Mouse (Mus musculus) retina, embryonic 14.5 days (tissue): ENCODE results near the gene Erp27.

ENCODE experiments used
- DNase-seq: peaks from one replicate; pipeline ENCODE4 v3.0.0-alpha.2; 2015; ENCODE audit warnings: low spot score

The Erp27 gene

DNA sequence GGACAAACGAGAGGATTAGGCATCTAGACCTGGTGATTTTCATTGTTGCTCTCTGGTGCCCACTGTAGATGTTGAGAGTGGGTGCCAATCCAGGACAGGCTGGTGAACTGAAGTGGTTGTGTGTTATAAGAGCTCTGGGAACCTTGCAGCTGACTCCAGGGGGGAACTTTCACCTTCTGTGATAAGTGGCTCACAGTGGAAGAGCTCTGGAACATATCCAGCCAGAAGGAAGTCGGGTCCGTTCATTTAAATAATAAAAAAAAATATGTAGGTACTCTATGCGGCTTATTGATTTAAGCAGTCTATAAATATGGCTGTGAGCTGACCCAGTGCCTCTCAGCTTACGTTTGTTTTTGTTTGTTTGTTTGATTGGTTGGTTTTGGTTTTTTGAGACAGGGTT is at the start of gene Erp27:
Gene Erp27, minus strand, starts transcription at position 101 of the 400 bp plus-strand sequence.
- DNase-seq: no peak

DNA sequence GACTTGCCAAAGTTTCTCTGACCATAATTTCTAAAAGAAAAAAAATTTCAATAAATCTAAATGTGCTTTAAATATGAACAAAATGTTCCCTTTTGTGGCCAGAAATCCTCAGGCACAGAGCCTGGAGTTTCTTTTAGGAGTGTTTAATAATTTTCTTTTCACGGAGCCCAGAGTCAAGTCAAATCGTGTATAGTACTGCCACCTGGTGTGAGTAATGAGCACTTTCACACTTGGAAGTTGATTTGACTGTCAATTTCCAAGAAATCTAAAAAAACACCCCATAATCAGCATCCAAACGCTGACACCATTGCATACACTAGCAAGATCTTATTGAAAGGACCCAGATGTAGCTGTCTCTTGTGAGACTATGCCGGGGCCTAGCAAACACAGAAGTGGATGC is 46.9 kb upstream of the Erp27 start:
- peak; percentile 24 for DNase-seq

DNA sequence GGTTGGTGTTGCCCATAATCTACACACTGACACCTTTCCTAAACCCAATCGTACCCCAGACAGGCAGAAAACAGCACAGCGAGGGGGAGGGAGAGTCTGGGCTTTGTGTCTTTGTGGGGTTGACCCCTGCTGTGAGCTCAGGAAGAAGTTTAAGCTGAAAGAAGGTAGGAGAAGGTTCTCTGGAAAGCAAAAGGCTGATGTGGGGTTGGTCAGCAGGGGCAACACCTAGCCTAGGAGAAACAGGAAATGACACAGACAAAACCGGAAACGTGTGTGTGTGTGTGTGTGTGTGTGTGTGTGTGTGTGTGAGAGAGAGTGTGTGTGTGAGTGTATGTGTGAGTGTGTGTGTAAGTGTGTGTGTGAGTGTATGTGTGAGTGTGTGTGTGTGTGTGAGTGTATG is 45.5 kb upstream of the Erp27 start:
- no peak for DNase-seq

DNA sequence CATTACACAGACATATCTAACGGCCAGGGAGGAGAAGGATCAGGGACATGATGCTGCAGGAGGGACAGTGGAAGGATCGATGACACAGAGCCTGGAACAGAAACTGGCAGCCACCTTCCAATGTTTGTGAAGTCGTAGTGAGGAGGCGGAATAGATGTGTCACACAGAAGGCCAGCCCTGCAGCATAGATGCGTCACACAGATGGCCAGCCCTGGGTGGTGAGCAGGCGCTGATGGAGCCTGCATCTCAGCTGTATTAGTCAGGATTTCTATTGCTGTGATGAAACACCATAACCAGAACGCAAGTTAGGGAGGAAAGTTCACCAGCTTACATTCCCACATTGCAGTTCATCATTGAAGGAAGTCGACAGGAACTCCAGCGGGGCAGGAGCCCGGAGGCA is 43.9 kb upstream of the Erp27 start:
- DNase-seq: no peak

DNA sequence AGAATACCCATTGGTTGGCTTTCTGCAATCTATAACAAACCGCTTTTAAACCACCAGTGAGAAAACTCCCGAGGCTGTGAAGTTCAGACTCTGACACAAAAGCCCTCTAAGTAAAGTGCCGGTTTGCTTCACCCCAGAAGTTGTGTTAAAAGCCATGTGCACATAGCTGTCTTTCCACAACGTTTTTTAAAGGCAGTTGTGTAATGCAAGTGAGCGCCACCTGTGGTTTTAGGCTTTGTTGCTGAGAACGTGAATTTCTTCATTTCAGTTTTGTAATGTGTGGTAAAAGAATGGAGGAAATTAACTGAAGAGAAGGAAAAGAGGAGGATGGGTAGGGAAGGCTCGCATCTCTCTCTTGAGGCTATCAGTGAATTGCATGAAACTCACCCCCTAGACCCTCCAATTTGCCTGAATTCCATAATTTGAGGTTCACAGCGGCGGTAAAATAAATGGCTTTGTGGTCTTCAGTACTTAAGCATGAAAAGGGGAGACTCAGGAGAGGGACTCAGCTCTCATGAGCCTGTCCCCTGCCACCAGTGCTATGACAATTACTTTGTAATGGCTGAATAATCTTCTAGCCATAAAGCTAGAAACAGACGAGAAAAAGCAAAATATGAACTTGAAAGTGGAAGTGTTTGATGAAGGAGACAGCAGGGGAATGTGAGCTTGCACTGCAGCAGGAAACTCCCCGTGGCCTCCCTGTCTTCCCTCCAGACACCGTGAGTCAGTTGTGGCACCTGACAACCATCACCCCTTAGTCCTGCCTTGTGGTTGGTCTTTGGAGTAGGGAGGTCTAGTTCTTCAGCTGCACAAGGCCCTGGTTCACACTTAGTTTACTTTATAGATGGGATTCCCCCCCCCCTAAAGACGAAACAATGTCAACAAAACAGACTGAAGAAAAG is 42.9 kb upstream of the Erp27 start:
- DNase-seq: no peak

DNA sequence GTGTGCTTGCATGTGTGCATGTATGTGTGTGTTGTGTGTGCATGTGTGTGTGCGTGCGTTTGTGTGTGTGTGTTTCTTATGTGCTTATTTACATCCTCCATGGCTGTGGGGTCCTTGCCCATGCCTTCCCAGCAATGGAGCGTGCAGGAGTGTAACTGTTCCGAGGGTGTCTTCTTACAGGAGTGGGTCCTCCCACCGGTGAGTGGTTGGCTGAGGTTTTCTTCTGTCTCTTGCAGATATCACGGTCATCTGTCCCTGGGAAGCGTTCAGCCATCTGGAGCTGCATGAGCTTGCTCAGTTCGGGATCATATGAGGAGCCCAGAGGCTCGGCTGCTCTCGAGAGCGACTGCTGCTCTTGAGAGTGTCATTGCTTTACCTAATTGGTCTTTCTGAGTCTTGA is 41.0 kb upstream of the Erp27 start:
- DNase-seq: no peak

DNA sequence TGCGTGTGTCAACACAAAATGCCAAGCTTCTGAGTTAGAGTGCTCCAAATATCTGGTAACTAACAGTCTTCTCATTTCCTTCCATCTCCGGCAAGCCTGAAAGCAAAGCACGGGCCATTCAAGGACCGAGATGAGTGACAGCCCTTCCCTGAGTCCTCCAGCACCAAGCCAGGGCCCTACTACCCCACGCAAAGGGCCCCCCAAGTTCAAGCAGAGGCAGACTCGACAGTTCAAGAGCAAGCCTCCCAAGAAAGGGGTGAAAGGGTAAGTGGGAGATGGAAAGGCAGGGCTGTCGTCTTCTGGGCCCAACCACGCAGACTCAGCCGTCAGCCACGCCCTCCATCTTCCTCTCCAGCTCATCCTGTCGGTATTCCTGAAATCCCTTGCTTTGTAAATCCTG is 37.2 kb upstream of the Erp27 start:
- DNase-seq: no peak

DNA sequence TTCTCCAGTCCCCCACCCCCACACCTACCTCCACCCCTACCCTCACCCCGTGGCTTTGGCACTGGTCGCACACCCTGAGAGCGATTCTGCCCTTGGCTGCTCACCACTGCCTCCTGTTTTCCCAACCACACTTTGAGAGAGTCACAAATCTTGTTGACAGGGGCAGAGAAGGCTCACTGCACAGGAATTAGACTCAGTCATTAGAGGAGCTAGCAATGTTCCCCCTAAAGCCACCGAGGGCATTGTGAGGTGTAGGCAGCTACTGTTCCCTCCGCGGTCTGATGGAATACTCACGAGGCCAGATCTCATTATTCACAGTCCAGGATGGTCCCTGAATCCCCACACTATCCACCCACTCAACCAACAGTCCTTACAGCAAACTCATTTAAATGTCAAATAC is 35.1 kb upstream of the Erp27 start:
- no peak for DNase-seq

DNA sequence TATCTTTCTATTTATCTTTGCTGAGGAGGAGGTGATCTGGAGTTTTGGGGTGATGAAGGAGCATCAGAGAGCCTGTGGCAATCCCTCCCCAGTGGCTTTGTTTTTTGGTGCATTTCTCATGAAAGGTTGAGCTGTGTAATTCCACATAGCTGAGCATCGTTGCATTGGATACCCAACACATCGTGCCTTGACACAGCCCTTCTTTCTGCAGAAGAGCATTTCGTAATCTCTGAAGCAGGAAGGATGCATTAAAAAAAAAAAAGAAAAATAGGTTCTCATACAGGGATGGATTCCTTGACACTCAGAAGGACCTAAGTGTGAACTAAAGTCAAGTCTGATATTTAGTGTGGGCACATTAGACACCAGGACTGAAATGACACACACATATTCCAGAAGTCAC is 33.3 kb upstream of the Erp27 start:
- no peak for DNase-seq

DNA sequence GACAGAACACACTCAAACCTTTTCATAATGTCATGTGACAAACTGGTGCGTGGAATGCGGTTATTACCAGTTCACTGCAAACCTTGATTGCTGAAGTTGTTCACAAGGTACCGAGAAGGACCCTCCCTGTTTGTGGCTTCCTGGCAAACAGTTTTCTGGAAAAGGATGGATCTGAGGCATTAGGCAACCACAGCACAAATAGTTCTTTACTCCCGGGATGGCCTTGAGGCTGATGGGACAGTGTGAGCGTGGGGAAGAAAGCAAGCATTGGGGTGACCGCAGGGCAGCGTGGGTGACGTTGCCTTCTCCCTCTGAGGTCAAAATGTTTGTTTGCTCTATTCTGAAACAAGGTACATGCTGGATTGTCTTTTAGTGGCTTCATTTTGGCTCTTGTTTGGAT is 32.7 kb upstream of the Erp27 start:
- no peak for DNase-seq

DNA sequence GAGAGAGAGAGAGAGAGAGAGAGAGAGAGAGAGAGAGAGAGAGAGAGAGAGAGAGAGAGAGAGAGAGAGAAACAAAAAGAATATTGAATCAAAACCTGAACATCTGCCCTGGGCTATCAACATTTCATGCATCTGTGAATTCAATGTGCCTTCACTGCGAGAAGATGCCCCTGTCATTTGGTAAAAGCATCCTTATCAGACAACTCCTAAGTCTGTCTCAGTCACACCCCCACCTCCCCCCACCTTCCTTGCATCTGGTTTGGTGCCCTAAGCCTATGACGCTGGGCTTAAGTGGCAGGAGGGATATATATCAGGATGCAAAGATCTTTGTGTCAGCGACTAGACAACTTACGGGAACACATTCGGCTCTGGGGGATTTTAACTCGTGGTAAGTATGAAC is 32.2 kb upstream of the Erp27 start:
- DNase-seq: no peak

DNA sequence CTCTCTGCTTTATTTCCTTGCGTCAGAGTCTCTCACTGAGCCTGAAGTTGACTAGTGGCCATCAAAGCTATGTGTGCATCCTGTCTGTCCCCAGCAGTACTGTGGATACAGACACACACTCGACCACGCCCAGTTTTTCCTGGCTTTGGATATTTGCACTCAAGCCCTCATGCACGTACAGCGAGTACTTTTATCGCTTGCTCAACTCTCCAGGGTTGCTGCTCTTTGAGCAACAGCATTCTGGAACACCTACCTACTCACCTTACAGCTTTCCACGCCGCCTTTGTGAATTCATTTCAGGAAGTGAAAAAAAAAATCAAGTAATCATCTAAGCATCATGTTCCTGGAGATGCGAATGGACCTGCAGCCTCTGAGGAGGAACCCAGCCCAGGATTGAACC is 30.9 kb upstream of the Erp27 start:
- no peak for DNase-seq

DNA sequence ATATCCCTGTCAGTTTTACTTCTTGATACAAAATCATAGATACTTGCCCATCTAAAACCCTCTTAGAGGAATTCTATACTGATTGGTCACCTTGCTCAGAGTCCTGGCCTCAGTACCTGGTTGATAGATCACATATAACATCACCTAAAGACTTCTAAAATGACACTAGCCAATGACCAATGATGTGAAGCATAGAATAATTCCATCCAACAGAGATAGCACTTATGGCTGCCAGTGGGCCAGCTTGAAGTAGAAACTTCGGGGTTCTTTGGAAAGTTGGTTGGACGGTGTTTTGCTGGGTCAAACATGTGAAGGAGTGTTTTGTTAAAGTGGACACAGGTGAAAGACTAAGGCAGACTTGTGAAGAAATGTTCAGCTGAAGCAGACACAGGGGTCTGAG is 28.2 kb upstream of the Erp27 start:
- no peak for DNase-seq

DNA sequence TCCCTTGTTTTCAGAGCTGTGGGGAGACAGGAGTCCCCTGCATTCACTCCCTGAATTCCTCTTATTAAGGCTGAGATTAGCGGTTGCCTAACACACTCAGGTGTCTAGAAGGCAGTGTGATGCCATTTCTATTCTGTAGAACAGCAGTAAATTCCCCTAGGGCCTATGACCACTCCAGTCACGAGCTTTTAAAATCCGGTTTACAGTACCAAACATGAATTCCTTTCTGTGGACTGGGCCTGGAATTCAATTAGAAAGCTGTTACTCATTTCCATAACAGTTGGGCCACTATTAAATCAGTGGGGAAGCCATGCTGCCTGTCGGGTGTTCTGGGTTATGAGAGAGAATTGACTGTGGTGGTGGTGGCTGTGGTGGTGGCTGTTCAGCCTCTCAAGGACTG is 25.7 kb upstream of the Erp27 start:
- DNase-seq: no peak

DNA sequence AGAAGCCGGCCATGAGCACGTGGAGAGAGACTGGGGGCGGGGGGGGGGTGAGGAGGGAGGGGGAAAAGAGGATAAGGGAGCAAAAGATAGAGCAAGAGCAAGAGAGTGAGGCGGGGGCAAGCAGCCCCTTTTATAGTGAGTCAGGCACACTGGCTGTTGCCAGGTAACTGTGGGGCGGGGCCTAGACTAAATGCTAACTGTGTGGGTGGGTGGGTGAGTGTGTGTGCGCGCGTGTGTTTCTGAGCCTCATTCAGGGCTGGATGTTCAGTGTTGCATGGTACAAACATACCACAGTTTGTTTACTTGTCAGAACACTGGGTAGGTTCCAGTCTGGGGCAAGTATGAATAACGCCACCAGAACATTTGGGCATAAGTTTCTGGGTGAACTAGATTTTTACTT is 25.0 kb upstream of the Erp27 start:
- DNase-seq: no peak

DNA sequence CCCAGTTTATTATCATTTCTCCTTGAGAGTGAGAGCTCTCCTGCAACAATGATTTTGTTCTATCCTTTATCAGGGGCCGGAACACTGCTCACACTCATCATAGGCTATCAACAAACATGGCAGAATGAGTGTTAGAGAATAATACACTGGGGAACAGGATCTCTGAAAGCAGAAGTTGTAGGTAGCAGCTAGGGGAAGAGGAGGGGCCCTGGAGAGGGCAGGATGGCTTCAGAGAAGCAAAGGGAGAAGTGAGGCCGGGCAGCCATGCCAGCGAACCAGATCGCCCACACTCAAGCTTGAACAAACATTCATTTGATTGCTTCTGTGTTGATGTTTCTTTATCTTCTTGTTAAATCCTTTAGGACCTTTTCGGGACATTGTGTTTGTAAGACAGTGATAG is 24.3 kb upstream of the Erp27 start:
- DNase-seq: no peak

DNA sequence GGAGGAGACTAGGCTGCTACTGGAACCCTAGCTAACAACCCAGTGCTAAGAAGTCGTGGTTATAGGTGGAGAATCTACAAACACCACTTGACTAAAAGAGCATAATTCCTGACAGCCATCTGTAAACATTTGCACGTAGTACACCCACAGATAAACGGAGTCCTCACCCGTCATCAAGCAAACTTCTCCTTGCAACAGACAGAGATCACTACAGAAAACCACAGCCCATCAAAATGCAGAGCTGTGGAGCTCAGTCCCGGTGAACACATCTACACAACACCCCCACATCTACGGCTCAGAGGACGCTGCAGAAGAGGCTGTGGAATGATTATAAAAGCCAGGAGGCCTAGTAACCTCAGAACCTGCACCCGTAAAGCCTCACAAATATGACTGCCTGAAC is 22.5 kb upstream of the Erp27 start:
- no peak for DNase-seq

DNA sequence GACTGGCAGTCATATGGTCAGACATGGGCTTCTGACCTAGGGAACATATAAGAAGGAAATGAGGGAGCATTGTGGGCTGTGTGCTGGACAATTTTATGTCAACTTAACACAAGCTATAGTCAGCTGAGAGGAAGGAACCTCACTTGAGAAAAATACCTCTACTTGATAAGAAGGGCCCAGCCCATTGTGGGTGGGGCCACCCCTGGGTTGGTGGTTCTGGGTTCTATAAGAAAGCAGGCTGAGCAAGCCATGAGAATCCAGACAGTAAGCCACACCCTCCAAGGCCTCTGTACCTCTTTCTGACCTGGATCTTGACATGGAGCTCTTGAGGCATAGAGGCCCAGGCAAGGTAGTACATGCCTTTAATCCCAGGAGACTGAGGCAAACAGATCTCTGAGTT is 21.4 kb upstream of the Erp27 start:
- DNase-seq: no peak

DNA sequence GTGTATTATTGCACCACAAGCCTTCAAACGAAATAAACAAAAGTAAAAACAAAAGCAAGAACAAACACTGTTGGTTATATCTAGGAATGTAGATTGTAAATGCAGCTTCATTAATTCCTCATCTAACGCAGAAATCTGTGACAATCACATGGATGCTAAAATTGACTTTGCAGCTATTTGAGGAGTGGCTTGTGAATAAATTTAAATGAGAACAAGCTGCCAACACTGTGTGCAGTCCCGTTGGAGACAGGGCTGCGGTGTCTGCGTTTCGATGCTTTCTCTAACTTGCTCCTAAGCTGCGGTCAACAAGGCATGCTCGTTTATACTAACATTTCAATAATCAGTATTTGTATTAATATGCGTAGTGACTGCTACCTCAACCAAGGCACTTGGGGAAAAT is 20.3 kb upstream of the Erp27 start:
- DNase-seq: no peak

DNA sequence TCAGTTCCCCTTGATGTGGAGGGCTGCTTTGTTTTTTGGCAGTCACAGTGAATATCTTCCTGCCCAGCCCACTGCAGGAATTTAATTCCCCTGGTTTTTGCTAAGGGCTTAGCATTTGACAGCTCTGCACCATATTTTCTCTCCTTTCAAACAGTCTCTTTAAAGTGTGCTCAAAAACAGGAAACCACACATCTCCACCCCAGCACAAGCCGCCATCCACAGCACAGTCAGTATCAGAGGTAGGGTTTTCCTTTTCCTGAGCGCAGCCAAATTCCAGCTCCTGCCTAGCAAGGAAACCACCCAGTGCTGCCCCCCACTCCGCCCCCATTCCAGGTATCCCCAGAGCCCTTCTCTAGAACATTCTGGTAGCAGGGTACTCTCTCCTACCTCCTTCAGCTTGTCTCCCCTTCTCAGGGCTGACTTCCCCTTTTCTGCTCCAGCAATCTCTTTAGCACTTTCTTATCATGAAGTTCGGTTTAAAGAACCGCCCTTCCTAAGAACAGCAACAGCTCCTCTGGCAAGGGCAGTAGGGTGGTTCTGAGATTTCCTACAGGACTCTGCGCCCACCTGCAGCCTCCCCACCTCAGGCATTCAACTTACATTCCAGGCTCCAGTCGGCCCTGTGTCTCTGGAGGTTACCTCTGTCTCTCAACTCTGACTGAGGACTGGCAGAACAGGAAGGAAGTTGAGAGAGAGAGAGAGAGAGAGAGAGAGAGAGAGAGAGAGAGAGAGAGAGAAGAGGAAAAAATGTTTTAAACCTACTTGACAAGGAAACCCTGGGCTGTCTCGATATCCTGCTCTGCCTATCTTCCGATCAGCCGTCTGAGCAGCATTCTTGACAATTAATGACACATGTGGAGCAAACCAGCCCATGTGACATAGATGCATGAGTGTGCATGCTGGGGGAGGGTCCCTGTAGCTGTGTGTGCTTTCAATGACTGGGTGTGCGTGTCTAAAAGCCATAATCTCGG is 19.4 kb upstream of the Erp27 start, which contains the start of gene Arhgdib:
Gene Arhgdib, minus strand, starts transcription at position 849 of the 971 bp plus-strand sequence.
- peak; percentile 12 for DNase-seq

DNA sequence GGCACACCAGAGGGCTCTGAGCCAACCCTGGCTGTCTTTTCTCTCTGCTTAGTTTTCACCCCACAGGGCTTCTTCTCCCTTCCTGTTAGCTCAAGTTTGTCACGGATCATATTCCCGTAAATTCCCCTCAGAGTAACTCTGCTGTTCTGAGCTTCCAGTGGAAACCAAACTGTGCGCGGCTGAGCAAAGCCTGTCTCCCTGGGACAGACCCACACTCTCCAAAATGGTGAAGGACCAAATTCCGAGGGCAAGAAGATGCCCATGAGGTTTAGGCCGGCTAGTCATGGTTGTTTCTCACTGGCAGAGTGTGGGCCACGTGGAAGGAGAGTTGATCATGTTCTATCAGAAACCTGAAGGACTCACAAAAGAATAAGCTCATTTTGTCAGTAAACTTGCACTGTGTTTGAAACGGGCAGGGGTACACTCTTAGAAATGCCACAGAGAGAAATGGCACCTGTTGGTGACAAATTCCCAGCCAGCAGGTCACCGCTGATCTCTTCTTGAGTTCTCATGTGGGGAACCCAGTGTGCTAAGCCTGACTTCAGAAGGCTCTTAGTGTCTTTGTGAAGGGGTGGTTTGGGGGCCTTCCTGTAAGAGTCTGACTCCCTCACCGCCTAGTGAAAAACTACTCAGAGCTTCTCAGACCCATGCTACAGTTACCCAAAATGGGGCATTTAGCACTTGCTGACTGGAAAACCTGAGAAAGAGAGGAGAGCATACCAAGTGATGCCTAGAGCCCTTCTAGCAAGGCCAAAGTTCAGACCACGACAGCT is 18.4 kb upstream of the Erp27 start:
- DNase-seq: no peak
